Mouse (Mus musculus) common myeloid progenitor, adult 5-6 weeks (primary cell): ENCODE results near the gene Snrpn. TPM values are rescaled to one million over a fixed set of nuclear protein-coding genes. Genes with fewer than 3 reads are reported as not detected.
"Not testable (repeated sequence)": the region's sequence is repeated elsewhere in the genome, so short reads cannot be mapped to it uniquely, and the experiment has no call there.

Source experiments
- ATAC-seq: replicated peaks from 2 replicates; pipeline ENCODE4 v1.8.0; 2016; ENCODE audit warnings: low read depth, mild to moderate bottlenecking, moderate TSS enrichment, inconsistent platforms; ENCODE audit not compliant: poor library complexity, severe bottlenecking
- total RNA-seq: library from RNA; stranded (forward); fragments of 200-1000, 187-1606 nt; gene quantifications from 2 replicates; pipeline ENCODE4 v1.2.3, GENCODE M21; 2017

Snrpn gene
- total RNA-seq: not detected in 2 replicates

DNA sequence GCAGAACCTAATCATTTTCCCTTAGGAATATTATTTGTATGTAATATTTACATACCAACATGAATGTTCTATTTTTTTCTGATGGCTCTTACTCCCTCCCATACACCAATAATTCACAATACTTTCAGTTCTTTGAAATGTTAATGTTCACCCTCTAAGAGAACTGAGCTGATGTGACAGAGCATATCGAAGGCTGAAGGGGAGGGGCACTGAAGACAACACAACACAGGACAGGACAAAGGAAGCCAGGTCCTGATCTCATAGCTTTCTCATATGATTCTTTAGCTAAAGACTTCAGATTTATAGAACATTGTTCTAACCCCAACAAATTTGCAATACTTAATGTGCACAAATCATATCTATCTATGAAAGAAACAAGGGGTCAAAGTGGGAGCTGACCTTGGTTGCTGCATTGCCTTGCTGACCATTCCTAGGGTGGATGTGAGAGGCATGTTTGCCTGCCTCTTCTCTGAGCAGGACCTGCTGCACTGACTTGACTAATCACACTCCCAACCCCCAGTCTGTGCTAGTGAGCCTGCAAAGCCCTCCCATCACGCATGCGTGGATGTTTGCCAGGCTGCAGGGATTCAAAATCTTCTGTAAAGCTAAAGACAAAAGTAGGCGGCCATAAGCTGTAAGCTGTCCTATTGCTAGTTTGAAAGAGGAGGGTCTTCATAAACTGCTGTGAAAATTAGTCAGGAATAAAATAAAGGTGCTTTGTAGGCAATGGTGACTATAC is at the start of gene Snrpn:
Gene Snrpn, minus strand, starts transcription at position 478 of the 739 bp plus-strand sequence.
- ATAC-seq: no peak

DNA sequence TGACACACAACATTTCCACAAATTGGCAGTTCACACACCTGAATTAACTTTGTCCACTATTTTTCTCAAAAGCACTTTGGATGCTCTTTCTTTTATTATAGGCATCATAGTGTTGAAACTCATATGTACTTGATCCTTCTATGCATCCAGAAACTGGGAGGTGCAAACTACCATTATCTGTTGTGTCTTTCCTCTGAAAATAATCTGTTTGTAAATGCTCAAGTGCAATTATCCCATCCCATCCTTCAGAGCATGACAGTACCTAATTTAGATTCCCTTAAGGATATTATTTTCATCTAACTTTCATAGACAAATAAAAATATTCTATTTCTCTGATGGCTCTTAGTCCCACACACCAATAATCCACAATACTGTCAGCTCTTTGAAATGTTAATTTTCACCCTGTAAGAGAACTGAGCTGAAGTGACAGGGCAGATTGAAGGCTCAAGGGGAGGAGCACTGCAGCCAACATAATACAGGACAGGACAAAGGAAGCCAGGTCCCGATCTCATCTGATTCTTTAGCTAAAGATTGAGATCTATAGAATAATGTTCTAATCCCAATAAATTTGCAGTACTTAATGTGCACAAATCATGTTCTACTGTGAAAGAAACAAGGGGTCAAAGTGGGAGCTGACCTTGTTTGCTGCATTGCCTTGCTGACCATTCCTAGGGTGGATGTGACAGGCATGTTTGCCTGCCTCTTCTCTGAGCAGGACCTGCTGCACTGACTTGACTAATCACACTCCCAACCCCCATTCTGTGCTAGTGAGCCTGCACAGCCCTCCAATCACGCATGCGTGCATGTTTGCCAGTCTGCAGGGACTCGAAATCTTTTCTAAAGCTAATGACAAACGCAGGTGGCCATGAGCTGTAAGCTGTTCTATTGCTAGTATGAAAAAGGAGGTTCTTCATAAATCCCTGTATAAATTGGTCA is 30.5 kb upstream of the Snrpn start:
- no peak for ATAC-seq

- ATAC-seq: no peak
Observed at GRCm38 (mm10) chr7:60125332-60125731, 14.7 kb downstream of the Snrpn start.

DNA sequence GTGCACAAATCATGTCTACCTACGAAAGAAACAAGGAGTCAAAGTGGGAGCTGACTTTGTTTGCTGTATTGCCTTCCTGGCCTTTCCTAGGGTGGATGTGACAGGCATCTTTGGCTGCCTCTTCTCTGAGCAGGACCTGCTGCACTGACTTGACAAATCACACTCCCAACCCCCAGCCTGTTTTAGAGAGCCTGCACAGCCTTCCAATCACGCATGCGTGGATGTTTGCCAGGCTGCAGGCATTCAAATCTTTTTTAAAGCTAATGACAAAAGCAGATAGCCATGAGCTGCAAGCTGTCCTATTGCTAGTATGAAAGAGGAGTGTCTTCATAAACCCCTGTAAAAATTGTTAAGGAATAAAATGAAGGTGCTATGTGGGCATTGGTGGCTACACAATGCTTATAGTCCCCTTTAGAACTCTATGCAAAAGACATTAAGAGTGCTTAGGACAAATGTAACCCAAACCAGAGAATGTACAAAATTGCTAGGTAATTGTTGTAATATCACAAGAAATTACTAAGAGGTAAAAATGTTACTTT is 16.9 kb downstream of the Snrpn start:
- not testable (repeated sequence) for ATAC-seq

GRCm38 (mm10) chr7:60122434-60123085 is 17.5 kb downstream of the Snrpn start:
- ATAC-seq: no peak

DNA sequence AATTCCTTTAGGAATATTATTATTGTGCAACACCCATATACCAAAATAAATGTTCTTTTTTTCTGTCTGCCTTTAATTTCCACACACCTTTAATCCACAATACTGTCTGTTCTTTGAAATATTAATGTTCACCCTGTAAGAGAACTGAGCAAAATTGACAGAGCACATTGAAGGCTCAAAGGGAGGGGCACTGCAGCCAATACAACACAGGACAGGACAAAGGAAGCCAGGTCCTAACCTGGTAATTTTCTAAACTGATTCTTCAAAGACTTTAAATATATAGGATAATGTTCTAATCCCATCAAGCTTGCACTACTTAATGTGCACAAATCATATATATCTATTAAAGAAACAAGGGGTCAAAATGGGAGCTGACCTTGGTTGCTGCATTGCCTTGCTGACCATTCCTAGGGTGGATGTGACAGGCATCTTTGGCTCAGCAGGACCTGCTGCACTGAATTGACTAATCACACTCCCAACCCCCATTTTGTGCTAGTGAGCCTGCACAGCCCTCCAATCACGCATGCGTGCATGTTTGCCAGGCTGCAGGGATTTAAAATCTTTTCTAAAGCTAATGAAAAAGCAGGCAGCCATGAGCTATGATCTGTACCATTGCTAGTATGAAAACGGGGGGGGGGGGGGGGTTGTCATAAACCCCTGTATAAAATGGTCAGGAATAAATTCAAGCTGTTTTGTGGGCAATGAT is 42.7 kb downstream of the Snrpn start:
- no peak for ATAC-seq

DNA sequence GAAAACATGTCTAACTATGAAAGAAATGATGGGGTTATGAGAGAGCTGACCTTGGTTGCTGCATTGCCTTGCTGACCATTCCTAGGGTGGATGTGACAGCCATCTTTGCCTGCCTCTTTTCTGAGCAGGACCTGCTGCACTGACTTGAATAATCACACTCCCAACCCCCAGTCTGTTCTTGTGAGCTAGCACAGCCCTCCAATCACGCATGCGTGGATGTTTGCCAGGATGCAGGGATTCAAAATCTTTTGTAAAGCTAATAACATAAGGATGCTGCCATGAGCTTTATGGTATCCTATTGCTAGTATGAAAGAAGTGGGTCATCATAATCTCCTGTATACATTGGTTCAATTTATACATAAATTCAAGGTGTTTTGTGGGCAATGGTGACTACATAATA is 63.7 kb downstream of the Snrpn start:
- ATAC-seq: no peak

DNA sequence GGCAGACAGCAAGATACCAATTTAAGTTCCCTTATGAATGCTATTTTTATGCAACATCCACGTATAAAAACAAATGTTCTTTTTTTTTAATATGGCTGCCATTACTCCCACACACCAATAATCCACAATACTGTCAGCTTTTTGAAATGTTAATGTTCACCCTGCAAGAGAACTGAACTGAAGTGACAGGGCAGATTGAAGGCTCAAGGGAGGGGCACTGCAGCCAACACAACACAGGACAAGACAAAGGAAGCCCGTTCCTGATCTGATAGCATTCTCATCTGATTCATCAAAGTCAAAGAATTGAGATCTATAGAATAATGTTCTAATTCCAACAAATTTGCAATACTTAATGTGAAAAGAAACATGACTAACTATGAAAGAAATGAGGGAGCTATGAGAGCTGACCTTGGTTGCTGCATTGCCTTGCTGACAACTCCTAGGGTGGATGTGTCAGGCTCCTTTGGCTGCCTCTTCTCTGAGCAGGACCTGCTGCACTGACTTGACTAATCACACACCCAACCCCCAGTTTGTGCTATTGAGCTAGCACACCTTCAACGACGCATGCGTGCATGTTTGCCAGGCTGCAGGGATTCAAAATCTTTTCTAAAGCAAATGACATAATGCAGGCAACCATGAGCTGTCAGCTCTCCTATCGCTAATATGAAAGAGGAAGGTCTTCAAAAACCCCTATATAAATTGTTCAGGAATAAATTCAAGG is 92.4 kb downstream of the Snrpn start:
- no peak for ATAC-seq

- ATAC-seq: no peak
Observed at GRCm38 (mm10) chr7:60013186-60013585, 126.8 kb downstream of the Snrpn start.

DNA sequence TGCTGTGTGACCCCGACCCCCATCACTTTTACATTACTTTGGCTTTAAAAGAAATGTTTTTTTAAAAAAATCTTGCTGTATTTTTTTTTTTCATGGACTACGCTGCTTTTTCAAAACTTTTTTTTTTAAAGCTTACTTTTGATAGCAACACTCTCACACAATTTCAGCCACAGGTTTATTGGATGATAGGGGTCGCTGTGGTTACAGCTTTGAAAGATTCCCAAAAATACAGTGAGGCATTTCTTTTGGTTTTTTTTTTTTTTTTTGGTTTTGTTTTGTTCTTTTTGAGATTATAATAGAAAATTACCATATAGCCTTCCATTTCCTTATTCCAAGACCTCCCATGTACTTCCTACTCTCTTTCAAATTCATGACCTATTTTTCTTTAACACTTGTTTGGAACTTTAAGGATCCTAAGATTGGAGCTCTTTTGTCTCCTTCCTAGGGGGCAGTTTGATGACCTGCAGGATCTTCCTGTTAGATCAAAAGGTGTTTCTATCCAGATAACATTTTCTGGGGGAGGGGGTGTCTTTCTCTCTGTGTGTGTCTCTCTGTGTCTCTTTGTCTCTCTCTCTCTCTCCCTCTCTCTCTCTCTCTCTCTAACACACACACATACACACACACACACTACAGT is 132.2 kb downstream of the Snrpn start:
- ATAC-seq: no peak

DNA sequence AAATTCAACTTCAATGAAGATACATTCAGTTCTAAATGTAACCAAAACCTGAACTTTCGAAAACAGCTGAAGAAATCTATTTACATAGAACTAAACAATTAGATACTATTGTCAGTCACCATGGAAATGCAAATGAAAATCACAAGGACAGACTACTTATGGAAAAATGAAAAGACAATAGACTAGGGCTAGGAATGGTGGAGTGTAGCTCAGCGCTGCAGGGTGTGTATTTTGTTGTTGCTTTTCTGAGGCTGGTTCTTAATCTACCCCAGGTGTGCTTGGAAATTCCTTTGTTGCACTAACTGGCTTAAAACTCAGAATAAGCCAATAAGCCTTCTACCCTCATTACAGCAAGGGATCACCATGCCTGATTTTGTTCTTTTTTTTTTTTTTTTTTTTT is 133.8 kb downstream of the Snrpn start:
- no peak for ATAC-seq

DNA sequence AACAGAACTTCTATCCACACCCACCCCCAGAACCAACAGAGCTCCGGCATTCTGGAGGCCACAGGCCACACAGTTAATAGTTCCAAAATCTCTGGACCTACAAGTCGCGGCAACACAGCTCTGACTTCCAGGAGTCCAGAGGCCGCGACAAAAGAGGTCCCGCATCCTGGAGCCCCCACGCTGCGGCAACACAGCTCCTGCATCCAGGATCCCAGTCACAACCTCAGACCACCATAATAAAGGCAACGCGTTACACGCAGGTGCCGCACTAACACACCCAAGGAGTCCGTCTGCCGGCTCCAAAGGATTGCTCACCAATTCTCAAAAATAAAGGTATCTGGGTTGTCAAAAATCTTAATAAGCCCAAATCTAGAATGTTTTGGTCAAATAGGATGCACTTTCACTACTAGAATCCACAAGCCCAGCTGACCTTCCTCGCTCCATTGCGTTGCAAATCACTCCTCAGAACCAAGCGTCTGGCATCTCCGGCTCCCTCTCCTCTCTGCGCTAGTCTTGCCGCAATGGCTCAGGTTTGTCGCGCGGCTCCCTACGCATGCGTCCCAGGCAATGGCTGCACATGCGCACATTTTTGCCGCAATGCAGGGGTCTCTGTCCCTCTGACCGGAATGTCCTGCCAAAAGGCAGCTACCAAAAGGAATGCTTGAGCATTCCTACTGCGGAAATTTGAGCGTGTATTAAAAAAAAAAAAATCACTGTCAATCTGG is 135.3 kb downstream of the Snrpn start, which contains the start of the genes Snurf and Gm38393:
Gene Snurf, minus strand, starts transcription at position 444 of the 725 bp plus-strand sequence.
Gene Gm38393, minus strand, starts transcription at position 459 of the 725 bp plus-strand sequence.
- ATAC-seq: no peak

GRCm38 (mm10) chr7:60003921-60004605 is 136.0 kb downstream of the Snrpn start:
- no peak for ATAC-seq

GRCm38 (mm10) chr7:60003006-60003865 is 136.8 kb downstream of the Snrpn start:
- ATAC-seq: no peak

- ATAC-seq: no peak
Observed at GRCm38 (mm10) chr7:59978646-59979045, 161.4 kb downstream of the Snrpn start.
